Mouse (Mus musculus) hindbrain, embryonic 10.5 days (tissue): ENCODE data around the gene Ulk3. TPM values are rescaled to one million over a fixed set of nuclear protein-coding genes. Genes with fewer than 3 reads are reported as not detected.

Experiments used
- DNase-seq: peaks from one replicate; pipeline ENCODE4 v3.0.0-alpha.2; 2017; ENCODE audit warnings: low spot score
- H3K27ac ChIP-seq: fragments of 300-500 bp; sonication (generic); 2 replicates; pipeline ENCODE4 v1.5.1; 2016; ENCODE audit warnings: mild to moderate bottlenecking, moderate library complexity
- H3K27me3 ChIP-seq: fragments of 300-500 bp; sonication (generic); 2 replicates; pipeline ENCODE4 v1.6.1; 2016; ENCODE audit warnings: mild to moderate bottlenecking; ENCODE audit not compliant: poor library complexity, insufficient read depth, severe bottlenecking
- H3K36me3 ChIP-seq: fragments of 300-500 bp; sonication (generic); 2 replicates; pipeline ENCODE4 v1.6.1; 2016; ENCODE audit warnings: mild to moderate bottlenecking, moderate library complexity
- H3K4me1 ChIP-seq: fragments of 300-500 bp; sonication (generic); replicated peaks from 2 replicates; pipeline ENCODE4 v1.6.1; 2016; ENCODE audit warnings: mild to moderate bottlenecking
- H3K4me3 ChIP-seq: fragments of 300-500 bp; sonication (generic); 2 replicates; pipeline ENCODE4 v1.5.1; 2016; ENCODE audit warnings: mild to moderate bottlenecking, moderate library complexity
- H3K9me3 ChIP-seq: fragments of 300-500 bp; sonication (generic); 2 replicates; pipeline ENCODE4 v1.6.1; 2016; ENCODE audit warnings: mild to moderate bottlenecking, moderate library complexity
- WGBS: fragments of 180-500 bp; shearing (Covaris S2); methylation state at CpG from one replicate; pipeline ENCODE4 v1.1.7; 2016; 5-methylcytosine and 5-hydroxymethylcytosine counted together
- polyA plus RNA-seq: library from polyadenylated mRNA; unstranded; fragments of >200 nt; fragmentation: Nextera tagmentation; extraction: Ambion mirVana; gene quantifications from 2 replicates; pipeline ENCODE4 v1.2.1, GENCODE M21; 2016

Ulk3 gene
- polyA plus RNA-seq, 1 experiment from 2014 or later = 14.6 TPM

DNA sequence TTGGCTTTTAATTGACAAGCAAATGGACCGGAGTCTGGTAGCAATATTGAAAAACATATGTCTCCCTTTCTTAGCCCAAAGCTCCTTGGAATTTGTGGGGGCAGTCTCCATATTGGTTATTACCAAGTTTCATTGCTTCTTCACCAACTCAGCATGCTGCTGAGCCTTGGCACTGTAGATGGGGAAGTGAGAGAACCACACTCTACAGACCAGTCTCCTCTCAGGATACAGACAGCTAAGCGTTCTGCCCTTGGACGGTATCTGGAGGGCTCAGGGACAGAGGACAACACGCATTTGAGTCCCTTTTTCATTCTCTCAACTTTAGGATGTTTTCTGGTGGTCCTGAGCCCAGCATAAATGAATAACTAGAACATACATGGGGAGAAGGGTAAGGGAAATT, 30.6 kb upstream of the Ulk3 start:
- no peaks in the 10 kb centered on the region for H3K9me3 ChIP-seq
- H3K4me1 ChIP-seq = peaks cover 37% of the 10 kb centered on the region
- no peak overlapping the region for H3K4me3 ChIP-seq
- 85% methylated on average over 4 of the region's 4 CpGs for WGBS
- no peaks in the 10 kb centered on the region for H3K27me3 ChIP-seq
- DNase-seq = no peak
- H3K36me3 ChIP-seq = no peaks in the 10 kb centered on the region
- no peak overlapping the region for H3K27ac ChIP-seq

DNA sequence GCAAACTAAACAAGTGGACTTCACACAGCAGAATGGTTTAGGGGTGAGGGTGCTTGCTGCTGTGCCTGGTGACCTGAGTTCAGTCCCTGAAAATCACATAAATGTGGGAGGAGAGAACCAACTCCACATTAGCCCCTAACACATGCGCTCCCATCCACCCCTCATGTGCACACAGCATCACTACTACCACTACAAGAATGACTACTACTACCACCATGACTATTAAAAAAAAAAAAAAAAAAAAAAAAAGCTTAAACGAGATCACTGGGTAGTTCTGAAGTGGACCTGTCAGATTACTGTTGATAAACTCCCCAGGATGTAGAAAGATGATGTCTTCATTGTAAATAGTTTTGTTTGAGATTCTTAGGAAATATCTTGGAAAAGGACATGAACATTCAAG, 29.7 kb upstream of the Ulk3 start:
- Histone ChIP-seq H3K36me3 (no peaks in the 10 kb centered on the region), H3K4me1 (peaks cover 28% of the 10 kb centered on the region), H3K27ac (no peak overlapping the region), H3K9me3 (no peaks in the 10 kb centered on the region), H3K27me3 (no peaks in the 10 kb centered on the region), H3K4me3 (no peak overlapping the region)
- WGBS = 84% methylated on average over 2 of the region's 2 CpGs
- DNase-seq = no peak

DNA sequence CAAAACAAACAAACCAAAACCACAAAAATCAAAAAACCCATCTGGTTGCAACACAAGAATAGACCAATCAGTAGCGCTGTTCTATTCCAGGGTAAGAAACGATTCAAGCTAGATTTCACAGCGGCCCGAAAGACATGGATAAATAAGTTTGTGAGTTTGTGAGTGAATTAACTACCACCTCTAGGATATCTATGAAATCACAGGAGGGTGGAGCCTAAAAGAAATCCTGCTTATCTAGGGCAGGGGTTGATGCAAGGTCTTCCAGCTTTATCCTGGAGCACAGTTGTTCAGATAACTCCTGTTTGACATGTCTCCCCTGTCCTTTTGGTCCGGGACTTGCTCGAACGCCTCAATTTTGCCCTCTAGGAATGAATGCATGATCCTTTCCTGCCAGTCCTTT, 29.0 kb upstream of the Ulk3 start:
- DNase-seq = no peak
- Histone ChIP-seq H3K9me3 (no peaks in the 10 kb centered on the region), H3K36me3 (no peaks in the 10 kb centered on the region), H3K27ac (peak overlapping the region; percentile 89), H3K27me3 (no peaks in the 10 kb centered on the region), H3K4me1 (peaks cover 27% of the 10 kb centered on the region), H3K4me3 (peak overlapping the region; percentile 80)
- 29% methylated on average over 7 of the region's 7 CpGs for WGBS

DNA sequence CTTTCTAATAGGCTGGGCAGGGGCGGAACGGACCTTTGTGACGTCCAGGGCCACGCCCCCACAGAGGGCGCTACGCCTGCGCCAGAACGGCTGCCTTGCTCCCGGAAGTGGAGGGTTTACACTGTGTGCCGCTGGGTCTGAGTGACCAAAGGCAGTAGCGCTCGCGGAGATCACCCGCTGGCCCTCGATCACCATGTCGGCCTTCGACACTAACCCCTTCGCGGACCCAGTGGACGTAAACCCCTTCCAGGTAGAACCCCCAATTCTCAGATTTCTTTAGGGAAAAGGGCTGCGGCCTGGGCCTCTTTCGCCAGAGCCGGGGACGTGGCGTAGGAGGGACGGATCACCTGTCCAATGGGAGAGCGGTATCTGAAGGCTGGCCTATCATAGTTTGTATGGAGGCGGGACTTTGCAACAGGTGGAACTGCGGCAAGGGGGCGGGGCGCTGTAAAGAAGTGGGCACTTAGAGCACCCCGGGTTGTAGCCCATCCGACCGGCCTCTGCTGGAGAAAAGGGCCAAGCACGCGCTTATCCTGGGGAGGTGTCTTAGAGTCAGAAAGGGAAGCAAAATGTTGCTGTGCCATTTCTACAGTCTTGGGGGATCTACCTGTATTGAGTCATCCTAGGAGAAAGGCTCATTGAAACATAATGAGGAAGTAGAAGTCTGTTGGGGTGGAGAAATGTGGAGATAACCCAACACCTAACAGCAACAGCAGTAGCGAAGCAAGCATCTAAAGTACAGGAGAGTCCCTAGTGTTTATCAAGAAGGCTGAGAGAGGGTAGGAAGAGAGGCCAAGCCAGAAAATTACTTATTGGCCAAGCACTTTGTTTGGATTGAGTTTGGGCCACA, 28.2 kb upstream of the Ulk3 start, which contains the start of gene Scamp2:
Gene Scamp2 (plus strand): TSS at position 83 of the 850 bp plus-strand sequence.
- peak within 1 kb of the TSS; percentile 80 for H3K4me3 ChIP-seq
- WGBS = 1% methylated on average over 37 of the region's 37 CpGs

DNA sequence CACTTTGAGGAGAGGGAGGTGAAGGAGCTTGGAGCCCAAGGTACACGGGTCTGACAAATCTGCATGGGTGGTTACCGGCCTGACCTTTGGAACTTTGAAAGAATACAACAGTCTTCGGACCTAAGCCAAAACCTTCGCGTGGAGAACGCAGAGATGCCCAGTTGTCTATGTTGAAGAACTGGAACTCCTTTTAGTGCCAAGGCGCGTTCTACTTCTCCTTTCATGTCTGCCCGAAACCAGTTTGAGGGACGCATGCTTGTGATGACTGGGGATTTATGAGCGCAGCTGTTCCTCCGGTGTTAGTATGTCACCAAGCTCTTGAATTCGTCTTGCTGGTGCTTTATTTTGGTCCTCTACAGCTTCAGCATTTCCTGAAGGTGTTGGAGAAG, 27.5 kb upstream of the Ulk3 start:
- peak overlapping the region; percentile 80 for H3K4me3 ChIP-seq
- no peak for DNase-seq
- WGBS = 83% methylated on average over 13 of the region's 13 CpGs
- H3K27ac ChIP-seq = no peak overlapping the region
- no peaks in the 10 kb centered on the region for H3K36me3 ChIP-seq
- peaks cover 37% of the 10 kb centered on the region for H3K4me1 ChIP-seq
- H3K9me3 ChIP-seq = no peaks in the 10 kb centered on the region
- H3K27me3 ChIP-seq = no peaks in the 10 kb centered on the region

More for the DNA sequence above, 28.2 kb upstream of the Ulk3 start, which contains the start of gene Scamp2:
- peak; percentile 95 for DNase-seq
- Histone ChIP-seq H3K4me1 (peaks cover 35% of the 10 kb centered on the region), H3K27me3 (no peaks in the 10 kb centered on the region), H3K36me3 (no peaks in the 10 kb centered on the region), H3K27ac (peak within 1 kb of the TSS; percentile 89), H3K9me3 (no peaks in the 10 kb centered on the region)

DNA sequence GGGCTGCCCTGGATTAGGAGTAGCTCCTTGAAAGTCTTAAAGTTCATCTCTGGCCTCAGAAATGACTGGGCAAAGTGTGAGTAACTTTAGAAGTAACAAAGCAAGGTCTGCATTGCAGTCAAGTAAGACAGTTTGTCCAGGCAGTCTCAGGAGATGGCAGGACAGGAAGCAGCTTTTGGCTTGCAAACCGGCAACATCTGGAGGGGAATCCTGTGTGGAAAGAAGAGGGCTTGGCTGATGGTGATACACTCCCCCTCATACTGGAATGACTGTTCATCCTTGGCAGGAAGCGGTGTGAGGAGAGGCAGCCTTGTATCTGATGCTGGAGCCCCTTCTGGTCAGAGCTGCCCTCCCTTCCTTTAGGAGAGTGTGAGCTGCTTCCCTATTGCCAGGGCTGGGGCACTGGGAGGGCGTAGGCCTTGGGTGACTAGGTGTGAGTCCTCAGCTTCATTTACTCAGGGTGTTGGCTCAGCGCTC, 26.3 kb upstream of the Ulk3 start:
- H3K9me3 ChIP-seq = no peaks in the 10 kb centered on the region
- 78% methylated on average over 4 of the region's 4 CpGs for WGBS
- no peak overlapping the region for H3K27ac ChIP-seq

DNA sequence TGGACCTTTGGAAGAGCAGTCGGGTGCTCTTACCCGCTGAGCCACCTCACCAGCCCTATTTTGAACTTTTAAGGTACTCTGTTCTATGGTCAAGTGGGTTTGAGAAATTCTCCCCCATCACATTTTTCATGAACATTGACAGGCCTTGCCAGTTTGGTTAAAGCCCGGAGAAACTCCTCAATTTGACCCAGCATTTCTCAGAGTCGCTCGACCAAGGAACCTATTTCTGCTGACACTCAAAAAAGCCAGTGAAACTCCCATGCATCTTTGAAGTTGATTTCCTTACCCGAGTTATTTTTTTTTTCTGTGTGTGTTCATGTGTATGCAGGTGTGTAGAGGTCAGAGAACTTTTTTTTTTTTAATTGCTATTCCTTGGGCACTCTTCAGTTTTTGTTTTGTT, 24.6 kb upstream of the Ulk3 start:
- Histone ChIP-seq H3K27ac (no peak overlapping the region), H3K4me3 (no peak overlapping the region), H3K27me3 (no peaks in the 10 kb centered on the region), H3K4me1 (peaks cover 37% of the 10 kb centered on the region), H3K36me3 (peaks cover 26% of the 10 kb centered on the region), H3K9me3 (no peaks in the 10 kb centered on the region)
- DNase-seq = no peak
- 90% methylated on average over 6 of the region's 6 CpGs for WGBS

More for the DNA sequence above, 26.3 kb upstream of the Ulk3 start:
- no peaks in the 10 kb centered on the region for H3K27me3 ChIP-seq
- peaks cover 37% of the 10 kb centered on the region for H3K4me1 ChIP-seq
- DNase-seq = no peak
- peaks cover 10% of the 10 kb centered on the region for H3K36me3 ChIP-seq
- no peak overlapping the region for H3K4me3 ChIP-seq

DNA sequence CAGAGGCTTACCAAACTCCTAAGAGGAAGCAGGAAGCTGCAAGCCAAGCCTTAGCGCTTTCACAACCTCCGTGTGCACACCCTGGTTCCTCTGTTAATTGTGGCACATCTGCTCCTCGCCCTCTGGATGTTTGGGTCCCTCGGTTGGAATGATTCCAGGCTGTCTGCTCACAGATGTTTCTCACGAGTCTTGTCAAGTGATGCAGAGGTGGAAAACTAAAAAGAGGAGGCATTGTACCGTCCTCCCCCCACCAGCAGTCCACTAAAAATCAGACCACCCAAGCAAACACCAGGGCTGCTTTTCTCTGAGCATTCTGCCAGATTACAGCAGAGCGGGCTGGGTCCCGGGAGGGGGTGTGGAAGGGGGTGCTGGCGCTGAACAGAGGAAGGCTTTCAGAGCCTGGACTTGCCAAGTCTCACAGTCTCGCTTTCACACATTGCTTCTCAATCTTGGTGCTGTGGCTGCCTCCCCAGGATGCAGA, 23.5 kb upstream of the Ulk3 start:
- Histone ChIP-seq H3K27ac (no peak overlapping the region), H3K36me3 (peaks cover 38% of the 10 kb centered on the region), H3K4me1 (peaks cover 31% of the 10 kb centered on the region), H3K9me3 (no peaks in the 10 kb centered on the region), H3K4me3 (no peak overlapping the region), H3K27me3 (no peaks in the 10 kb centered on the region)
- DNase-seq = no peak
- 64% methylated on average over 10 of the region's 10 CpGs for WGBS

DNA sequence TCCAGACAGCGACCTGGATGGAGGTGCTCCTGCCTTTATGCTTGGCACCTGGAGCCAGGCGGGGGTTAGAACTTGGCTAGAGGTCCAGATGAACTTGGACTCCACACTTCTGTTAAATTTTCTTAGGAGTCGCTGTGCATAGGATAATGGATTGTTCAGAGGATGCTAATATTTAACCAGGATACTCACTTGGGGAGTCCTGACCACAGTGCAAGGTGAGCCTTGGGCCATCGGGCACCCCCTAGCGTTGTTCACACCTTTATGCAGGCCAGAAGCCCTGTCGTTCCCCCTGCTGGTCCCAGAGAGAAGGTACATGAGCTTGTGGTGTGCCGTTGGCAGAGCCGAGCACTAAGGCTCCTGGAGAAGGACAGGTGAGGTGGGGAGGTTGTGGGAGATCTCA, 22.4 kb upstream of the Ulk3 start:
- no peak for DNase-seq
- Histone ChIP-seq H3K36me3 (peaks cover 47% of the 10 kb centered on the region), H3K4me1 (peaks cover 23% of the 10 kb centered on the region), H3K27me3 (no peaks in the 10 kb centered on the region), H3K27ac (no peak overlapping the region), H3K9me3 (no peaks in the 10 kb centered on the region), H3K4me3 (no peak overlapping the region)
- 67% methylated on average over 8 of the region's 8 CpGs for WGBS

DNA sequence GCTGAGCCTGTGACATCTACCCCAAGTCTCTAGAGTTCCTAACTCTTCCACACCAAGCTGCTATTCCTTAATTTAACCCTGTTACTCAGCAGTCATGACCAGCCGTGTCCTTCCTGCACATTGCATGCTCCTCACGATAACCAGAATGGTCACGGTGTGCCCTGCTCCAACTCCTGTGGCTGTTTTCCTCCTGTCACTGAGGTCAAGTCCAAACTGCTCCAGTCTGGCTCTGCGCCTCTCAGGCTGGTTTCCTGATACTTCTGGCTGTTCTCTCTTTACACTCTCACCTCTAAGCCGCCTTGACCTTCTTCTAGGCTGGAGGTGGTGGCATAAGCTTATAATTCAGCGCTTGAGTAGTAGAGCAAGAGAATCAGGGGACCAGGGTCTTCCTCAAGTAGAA, 20.8 kb upstream of the Ulk3 start:
- Histone ChIP-seq H3K27me3 (no peaks in the 10 kb centered on the region), H3K9me3 (no peaks in the 10 kb centered on the region), H3K27ac (no peak overlapping the region), H3K4me3 (no peak overlapping the region), H3K36me3 (peaks cover 55% of the 10 kb centered on the region), H3K4me1 (peaks cover 10% of the 10 kb centered on the region; the same call in 1 of the 2 replicates)
- 92% methylated on average over 6 of the region's 6 CpGs for WGBS
- DNase-seq = no peak

DNA sequence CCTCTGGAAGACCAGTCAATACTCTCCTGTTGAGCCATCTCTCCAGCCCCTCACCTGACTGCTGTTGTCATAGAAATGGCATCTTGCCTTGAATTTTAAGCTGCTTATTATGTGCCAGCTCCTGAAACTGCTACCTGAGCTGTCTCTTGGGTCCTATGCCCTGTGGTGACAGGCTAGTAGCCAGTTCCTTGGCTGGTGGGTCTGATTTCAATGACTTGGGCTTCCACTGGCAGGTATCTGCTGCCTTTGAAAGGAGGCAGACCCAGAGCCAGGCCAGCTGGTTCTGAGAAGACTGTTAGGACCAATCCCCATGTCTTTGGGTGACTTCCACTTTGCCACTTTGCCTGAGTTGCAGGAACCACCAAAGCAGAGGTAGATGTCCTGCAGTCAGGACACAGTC, 14.9 kb upstream of the Ulk3 start:
- Histone ChIP-seq H3K36me3 (peaks cover 66% of the 10 kb centered on the region), H3K9me3 (no peaks in the 10 kb centered on the region), H3K27me3 (no peaks in the 10 kb centered on the region), H3K4me3 (no peak overlapping the region), H3K4me1 (no peaks in the 10 kb centered on the region), H3K27ac (no peak overlapping the region)
- no peak for DNase-seq

DNA sequence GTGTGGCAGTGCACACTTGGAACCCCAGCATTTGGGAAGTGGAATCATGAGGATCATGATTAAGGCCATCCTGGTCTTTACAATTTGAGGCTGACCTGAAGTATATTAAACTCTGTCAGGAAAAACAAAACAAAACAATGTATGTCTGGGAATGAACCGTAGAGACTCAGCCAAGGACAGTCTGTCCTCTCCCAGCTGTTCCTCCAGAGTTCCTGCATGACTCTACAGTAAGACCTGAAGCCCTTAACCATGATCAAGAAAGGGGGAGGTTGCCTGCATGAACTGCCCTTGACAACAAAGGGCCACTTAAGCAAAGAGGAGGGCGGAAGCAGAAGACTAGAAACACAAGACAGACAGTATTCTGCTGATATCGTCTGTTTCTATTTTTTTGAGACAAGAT, 13.7 kb upstream of the Ulk3 start:
- Histone ChIP-seq H3K27ac (no peak overlapping the region), H3K27me3 (no peaks in the 10 kb centered on the region), H3K4me3 (no peak overlapping the region), H3K9me3 (no peaks in the 10 kb centered on the region), H3K36me3 (peaks cover 66% of the 10 kb centered on the region), H3K4me1 (no peaks in the 10 kb centered on the region)
- 92% methylated on average over 3 of the region's 3 CpGs for WGBS
- DNase-seq = no peak

DNA sequence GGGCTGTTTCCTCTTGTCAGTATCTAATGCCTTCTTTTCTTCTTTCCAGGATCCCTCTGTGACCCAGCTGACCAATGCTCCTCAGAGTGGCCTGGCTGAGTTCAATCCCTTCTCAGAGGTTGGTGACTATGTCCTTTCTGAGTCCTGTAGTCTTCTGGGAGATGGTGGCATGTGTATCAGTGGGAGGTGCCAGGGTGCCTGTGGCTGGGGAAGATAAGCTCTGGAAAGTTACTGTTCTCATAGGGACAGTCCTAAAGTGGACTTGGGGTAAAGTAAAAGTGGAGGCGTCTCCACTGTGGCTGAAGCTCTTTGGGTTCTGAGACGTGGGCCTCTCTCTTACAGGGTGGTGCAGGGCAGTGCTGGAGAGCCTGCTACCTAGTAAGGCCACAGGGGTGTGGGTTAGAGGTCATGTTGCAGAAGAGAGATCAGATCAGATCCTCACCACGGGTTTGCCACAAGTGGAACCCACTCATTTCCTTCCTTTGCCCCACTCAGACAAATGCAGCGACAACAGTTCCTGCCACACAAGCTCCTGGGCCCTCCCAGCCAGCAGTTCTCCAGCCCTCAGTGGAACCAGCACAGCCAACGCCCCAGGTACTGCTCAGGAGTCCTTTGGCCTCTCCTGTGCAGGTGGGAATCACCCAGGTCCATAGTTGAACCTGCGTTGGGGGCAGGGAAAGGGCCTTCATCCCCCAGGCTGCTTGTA, 12.0 kb upstream of the Ulk3 start:
- no peak overlapping the region for H3K4me3 ChIP-seq
- H3K4me1 ChIP-seq = no peaks in the 10 kb centered on the region
- no peak for DNase-seq
- no peaks in the 10 kb centered on the region for H3K27me3 ChIP-seq
- peaks cover 69% of the 10 kb centered on the region for H3K36me3 ChIP-seq
- WGBS = 90% methylated on average over 6 of the region's 6 CpGs
- H3K9me3 ChIP-seq = no peaks in the 10 kb centered on the region
- H3K27ac ChIP-seq = no peak overlapping the region
